Mouse (Mus musculus) liver, embryonic 13.5 days (tissue): ENCODE measurements at regions not wholly inside any gene's neighbourhood (a gene's known extent, or its start where the extent isn't known, plus 50 kb on each side); places are given as distances from the start of the nearest gene placed in this dataset.

Experiments
- ATAC-seq: fragments of 200-750 bp; cut with Nextera tagmentation; 2 replicates; pipeline ENCODE4 v1.8.0; 2017; ENCODE audit warnings: low read depth, mild to moderate bottlenecking, moderate number of reproducible peaks, moderate library complexity
- DNase-seq: peaks from one replicate; pipeline ENCODE4 v3.0.0; 2022
- H3K27ac ChIP-seq: fragments of 300-500 bp; sonication (generic); 2 replicates; pipeline ENCODE4 v1.5.1; 2015; ENCODE audit warnings: moderate library complexity, mild to moderate bottlenecking, inconsistent platforms
- H3K27me3 ChIP-seq: fragments of 300-500 bp; sonication (generic); 2 replicates; pipeline ENCODE4 v1.6.1; 2015; ENCODE audit warnings: mild to moderate bottlenecking, inconsistent platforms
- H3K36me3 ChIP-seq: fragments of 300-500 bp; sonication (generic); 2 replicates; pipeline ENCODE4 v1.6.1; 2015; ENCODE audit warnings: mild to moderate bottlenecking, inconsistent platforms
- H3K4me1 ChIP-seq: fragments of 300-500 bp; sonication (generic); replicated peaks from 2 replicates; pipeline ENCODE4 v1.6.1; 2015; ENCODE audit warnings: inconsistent platforms
- H3K4me2 ChIP-seq: fragments of 300-500 bp; sonication (generic); 2 replicates; pipeline ENCODE4 v1.6.1; 2015; ENCODE audit warnings: inconsistent platforms, mild to moderate bottlenecking, moderate library complexity
- H3K4me3 ChIP-seq: fragments of 300-500 bp; sonication (generic); replicated peaks from 2 replicates; pipeline ENCODE4 v1.5.1; 2015; ENCODE audit warnings: mild to moderate bottlenecking, inconsistent platforms
- H3K9ac ChIP-seq: fragments of 300-500 bp; sonication (generic); 2 replicates; pipeline ENCODE4 v1.6.1; 2015; ENCODE audit warnings: mild to moderate bottlenecking, inconsistent platforms
- H3K9me3 ChIP-seq: fragments of 300-500 bp; sonication (generic); replicated peaks from 2 replicates; pipeline ENCODE4 v1.6.1; 2016; ENCODE audit warnings: inconsistent platforms
- WGBS: fragments of 180-500 bp; shearing (Covaris S2); methylation state at CpG from one replicate; pipeline ENCODE4 v1.1.7; 2015; ENCODE audit not compliant: insufficient replicate concordance; 5-methylcytosine and 5-hydroxymethylcytosine counted together

GRCm38 (mm10) chr2:72777330-72777729, 202.9 kb downstream of the Sp3 start:
- ATAC-seq = no peak

DNA sequence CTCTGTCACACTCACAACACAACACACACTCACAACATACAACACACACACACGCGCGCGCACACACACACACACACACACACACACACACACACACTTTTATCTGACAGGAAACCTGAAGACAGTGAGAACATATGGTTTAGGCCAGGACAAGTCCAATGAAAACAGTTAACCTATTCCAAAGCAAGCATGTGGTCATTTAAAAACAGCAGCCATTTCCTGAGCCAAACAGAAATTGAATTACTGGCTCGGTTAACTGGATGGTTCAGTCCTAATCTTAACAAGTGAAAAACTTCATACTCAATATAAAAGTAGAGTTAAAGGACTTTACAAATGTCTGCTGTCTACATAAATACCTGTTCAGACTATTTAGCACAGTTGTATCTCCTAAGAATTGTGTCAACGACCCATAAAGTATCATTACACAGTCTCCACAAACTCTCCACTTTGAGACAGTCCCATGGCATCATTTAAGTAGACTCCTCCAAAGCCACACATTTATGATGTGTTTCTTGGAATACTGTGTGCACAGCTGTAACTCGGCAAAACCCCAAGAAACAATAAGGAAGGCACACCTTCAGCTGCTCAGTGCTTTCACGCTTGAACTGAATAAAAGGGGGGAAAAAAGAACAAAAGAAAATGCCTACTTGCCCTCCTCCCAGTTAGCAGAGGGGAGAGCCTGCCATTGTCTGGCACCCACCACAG, 202.3 kb downstream of the Sp3 start:
- 77% methylated on average over 8 of the region's 8 CpGs for WGBS
- Histone ChIP-seq H3K4me1 (no peaks in the 10 kb centered on the region), H3K4me2 (no peak overlapping the region), H3K27ac (no peak overlapping the region), H3K9ac (no peak overlapping the region), H3K27me3 (0 out of 2 replicates have a peak, but pooled peaks cover 4% of the 10 kb centered on the region), H3K9me3 (no peaks in the 10 kb centered on the region), H3K36me3 (no peaks in the 10 kb centered on the region), H3K4me3 (no peak overlapping the region)
- ATAC-seq (no peak), DNase-seq (no peak)

More at GRCm38 (mm10) chr2:72777330-72777729, 202.9 kb downstream of the Sp3 start:
- Histone ChIP-seq H3K4me3 (no peak overlapping the region), H3K4me1 (no peaks in the 10 kb centered on the region), H3K4me2 (no peak overlapping the region), H3K9ac (no peak overlapping the region), H3K27me3 (0 out of 2 replicates have a peak, but pooled peaks cover 4% of the 10 kb centered on the region), H3K36me3 (no peaks in the 10 kb centered on the region), H3K27ac (no peak overlapping the region), H3K9me3 (no peaks in the 10 kb centered on the region)
- WGBS = 37% methylated on average over 3 of the region's 3 CpGs
- DNase-seq = no peak

DNA sequence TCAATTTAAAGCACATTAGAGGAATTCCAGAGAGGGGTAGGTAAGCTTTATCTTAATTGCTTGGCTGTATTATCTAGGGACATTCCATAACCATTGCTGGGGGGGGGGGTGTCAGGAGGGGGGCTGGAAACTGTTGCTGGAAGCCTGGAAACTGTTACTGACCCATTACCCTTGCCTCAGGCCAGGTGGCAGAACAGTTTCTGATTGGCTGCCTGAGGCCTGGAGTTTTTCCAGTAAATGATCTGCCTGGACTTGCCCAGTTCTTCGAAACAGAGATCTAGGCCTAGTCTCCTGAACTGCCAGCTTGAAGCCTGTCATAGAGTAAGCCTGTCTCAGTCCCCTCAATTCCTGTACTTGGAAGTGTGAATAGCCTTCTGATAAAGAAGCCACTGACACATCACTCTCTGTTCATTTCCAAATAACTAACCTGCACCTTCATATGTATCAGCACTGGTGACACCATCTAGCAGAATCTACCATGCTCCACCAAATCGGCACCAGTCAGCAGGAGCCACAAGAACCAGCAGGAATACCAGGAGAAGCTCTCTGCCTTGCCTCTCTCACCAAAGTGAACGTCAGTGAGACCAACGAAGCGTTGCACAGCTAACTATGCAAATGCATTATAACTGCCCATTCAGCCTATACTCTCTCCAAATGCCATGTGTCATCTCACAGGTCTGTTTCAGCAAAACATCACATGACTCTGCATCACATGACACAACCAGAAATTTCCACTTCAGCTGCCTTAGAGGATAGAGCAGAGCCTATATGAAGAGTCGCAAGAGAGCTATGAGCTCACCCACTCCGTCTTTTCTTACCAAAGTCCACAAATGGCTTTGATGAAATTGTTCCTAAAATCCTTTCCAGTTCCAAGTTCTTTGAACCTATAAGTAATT, 200.7 kb downstream of the Sp3 start:
- DNase-seq = no peak

DNA sequence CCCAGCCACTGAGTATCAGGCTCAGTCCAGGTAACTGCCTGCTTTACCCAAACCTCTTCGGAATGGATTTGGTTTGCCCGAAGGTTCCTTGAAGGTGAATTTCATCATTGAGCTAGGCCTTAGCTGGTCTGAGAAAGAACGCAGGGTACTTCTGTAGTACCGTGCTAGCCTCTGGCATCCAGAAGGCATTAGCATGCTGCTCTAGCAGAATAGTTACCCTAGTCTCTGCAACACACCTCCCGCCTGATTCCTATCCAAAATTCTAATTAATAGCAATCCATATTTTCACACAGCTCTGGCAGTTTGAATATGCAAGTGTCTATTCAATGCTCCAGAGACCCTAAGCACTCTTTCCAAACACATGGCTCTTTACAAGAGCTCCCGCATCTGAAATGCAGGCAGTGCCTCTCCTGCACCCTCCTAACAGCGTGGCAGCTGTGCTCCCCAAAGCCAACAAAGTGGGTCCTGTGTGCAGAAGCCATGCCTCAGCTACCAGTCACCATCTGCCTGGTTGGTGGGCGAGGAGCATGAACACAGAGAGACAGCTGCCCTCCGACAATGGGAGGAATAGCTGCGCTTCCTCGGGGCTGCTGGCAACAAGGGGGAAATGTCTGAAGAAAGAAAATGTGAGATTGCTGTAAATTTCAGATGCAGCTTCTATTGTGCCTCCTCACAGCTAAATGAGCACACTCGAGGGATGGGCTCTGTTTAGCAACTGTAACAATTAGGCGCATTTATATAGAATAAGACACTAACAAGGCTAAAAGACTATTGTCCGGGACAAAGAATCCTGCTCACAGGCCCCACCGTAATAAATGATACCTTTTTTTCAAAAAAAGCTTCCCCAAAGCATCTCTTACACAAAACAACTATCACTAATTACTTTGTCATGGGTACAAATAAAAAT, 198.6 kb downstream of the Sp3 start:
- Histone ChIP-seq H3K4me2 (no peak overlapping the region), H3K4me3 (no peak overlapping the region), H3K27ac (no peak overlapping the region), H3K36me3 (no peaks in the 10 kb centered on the region), H3K27me3 (0 out of 2 replicates have a peak, but pooled peaks cover 4% of the 10 kb centered on the region), H3K9me3 (no peaks in the 10 kb centered on the region), H3K4me1 (no peaks in the 10 kb centered on the region), H3K9ac (no peak overlapping the region)
- ATAC-seq (no peak), DNase-seq (no peak)
- 74% methylated on average over 15 of the region's 15 CpGs for WGBS

More for the DNA sequence above, 200.7 kb downstream of the Sp3 start:
- Histone ChIP-seq H3K4me2 (no peak overlapping the region), H3K9me3 (no peaks in the 10 kb centered on the region), H3K4me1 (no peaks in the 10 kb centered on the region), H3K27me3 (0 out of 2 replicates have a peak, but pooled peaks cover 4% of the 10 kb centered on the region), H3K9ac (no peak overlapping the region), H3K36me3 (no peaks in the 10 kb centered on the region), H3K4me3 (no peak overlapping the region), H3K27ac (no peak overlapping the region)
- no peak for ATAC-seq
- WGBS = 76% methylated on average over 7 of the region's 7 CpGs

GRCm38 (mm10) chr2:72782355-72782754, 197.9 kb downstream of the Sp3 start:
- WGBS = 69% methylated on average over 7 of the region's 7 CpGs
- Histone ChIP-seq H3K4me3 (no peak overlapping the region), H3K36me3 (no peaks in the 10 kb centered on the region), H3K9me3 (no peaks in the 10 kb centered on the region), H3K9ac (no peak overlapping the region), H3K27ac (no peak overlapping the region), H3K4me2 (no peak overlapping the region), H3K27me3 (0 out of 2 replicates have a peak, but pooled peaks cover 4% of the 10 kb centered on the region), H3K4me1 (no peaks in the 10 kb centered on the region)
- no peak for DNase-seq
- ATAC-seq = no peak

GRCm38 (mm10) chr2:72785365-72786043, 194.7 kb downstream of the Sp3 start:
- Histone ChIP-seq H3K4me3 (no peak overlapping the region), H3K9me3 (no peaks in the 10 kb centered on the region), H3K27ac (peak overlapping the region; percentile 63; the same call in 1 of the 2 replicates), H3K4me1 (no peaks in the 10 kb centered on the region), H3K36me3 (no peaks in the 10 kb centered on the region), H3K4me2 (no peak overlapping the region), H3K9ac (no peak overlapping the region), H3K27me3 (0 out of 2 replicates have a peak, but pooled peaks cover 4% of the 10 kb centered on the region)
- ATAC-seq (peak; percentile 79), DNase-seq (no peak)
- WGBS = 62% methylated on average over 8 of the region's 8 CpGs

DNA sequence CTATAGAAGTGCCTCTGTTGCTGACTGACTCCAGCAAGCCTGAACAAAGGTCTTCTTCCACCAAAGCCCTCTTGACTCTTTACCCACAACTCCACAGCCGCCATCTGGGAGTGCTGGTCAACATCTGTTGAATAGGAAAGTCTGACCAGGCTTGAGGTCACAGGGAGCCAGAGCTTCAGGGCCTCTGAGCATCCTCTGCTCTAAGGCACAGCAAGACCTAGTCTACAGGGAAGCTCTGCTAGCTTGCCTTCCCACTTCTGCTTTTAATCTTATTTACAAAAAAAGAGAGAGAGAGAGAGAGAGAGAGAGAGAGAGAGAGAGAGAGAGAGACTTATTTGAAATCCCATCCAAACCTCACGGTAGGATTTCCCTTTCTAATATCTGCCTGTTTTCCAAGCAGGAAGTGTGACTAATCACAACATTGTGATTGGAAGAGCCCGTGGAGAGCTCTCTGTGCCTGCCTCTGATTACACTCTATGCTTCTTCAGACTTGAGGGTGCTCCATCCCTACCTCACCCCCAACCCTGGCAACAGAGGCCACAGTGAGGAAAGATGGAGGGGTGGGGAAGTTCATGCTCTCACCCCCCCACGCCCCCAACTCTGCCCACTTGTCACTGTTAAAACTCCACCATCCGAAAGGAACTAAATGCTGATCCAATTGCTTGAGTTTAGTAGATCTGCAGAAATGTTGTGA, 194.1 kb downstream of the Sp3 start:
- Histone ChIP-seq H3K9me3 (no peaks in the 10 kb centered on the region), H3K4me1 (no peaks in the 10 kb centered on the region), H3K27me3 (0 out of 2 replicates have a peak, but pooled peaks cover 4% of the 10 kb centered on the region), H3K4me3 (no peak overlapping the region), H3K4me2 (no peak overlapping the region), H3K36me3 (no peaks in the 10 kb centered on the region), H3K9ac (no peak overlapping the region), H3K27ac (peak overlapping the region; percentile 63; the same call in 1 of the 2 replicates)
- DNase-seq (no peak), ATAC-seq (peak; percentile 23; the same call in 1 of the 2 replicates)
- 35% methylated on average over 5 of the region's 5 CpGs for WGBS

GRCm38 (mm10) chr2:72787616-72788015, 192.6 kb downstream of the Sp3 start:
- DNase-seq (no peak), ATAC-seq (no peak)
- H3K27ac ChIP-seq = no peak overlapping the region
- no peak overlapping the region for H3K9ac ChIP-seq
- WGBS = 64% methylated on average over 3 of the region's 3 CpGs
- no peaks in the 10 kb centered on the region for H3K4me1 ChIP-seq
- H3K36me3 ChIP-seq = no peaks in the 10 kb centered on the region
- H3K4me3 ChIP-seq = no peak overlapping the region
- no peak overlapping the region for H3K4me2 ChIP-seq
- no peaks in the 10 kb centered on the region for H3K9me3 ChIP-seq
- H3K27me3 ChIP-seq = no peaks in the 10 kb centered on the region

DNA sequence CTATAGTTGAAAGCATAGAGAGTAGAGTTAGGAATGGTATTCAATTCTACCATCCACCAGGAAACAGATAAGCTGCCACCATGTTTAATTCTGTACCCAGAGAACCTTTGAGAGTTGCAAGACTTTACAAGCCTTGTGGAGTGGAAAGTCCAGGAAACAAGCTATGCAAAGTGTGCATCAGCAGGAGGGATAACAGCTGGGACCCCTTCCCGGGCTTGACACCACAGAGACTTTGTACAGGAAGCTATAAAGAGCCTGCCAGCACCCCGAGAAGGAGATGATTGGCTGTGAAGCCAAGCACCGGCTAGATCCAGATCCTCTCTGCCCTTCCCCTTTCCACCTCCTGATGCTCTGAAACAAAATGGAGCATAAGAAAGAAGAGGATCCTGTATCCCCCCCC, 188.8 kb downstream of the Sp3 start:
- Histone ChIP-seq H3K4me3 (no peak overlapping the region), H3K4me1 (no peaks in the 10 kb centered on the region), H3K36me3 (no peaks in the 10 kb centered on the region), H3K4me2 (no peak overlapping the region), H3K27me3 (peaks cover 2% of the 10 kb centered on the region; the same call in 1 of the 2 replicates), H3K27ac (no peak overlapping the region), H3K9me3 (no peaks in the 10 kb centered on the region), H3K9ac (no peak overlapping the region)
- no peak for ATAC-seq
- 53% methylated on average over 3 of the region's 3 CpGs for whole genome bisulfite sequencing
- no peak for DNase-seq

DNA sequence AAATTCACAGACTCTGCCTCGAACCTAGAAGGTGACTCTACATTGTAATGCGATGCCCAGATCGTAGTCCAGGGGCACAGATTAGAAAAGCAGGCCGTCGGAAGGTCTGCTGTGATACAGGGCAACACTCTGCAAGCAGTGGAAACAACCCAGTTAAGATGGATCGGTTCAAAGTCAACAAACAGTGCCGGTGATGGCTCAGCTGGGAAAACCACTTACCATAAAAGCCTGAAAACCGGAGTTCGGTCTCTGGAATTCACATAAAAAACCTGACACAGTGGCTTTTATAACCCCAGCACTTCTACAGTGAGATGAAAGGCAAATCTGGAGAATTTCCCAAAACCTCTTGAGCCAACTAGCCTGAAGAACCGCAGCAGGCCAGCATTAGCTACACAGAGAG, 186.8 kb downstream of the Sp3 start:
- no peak overlapping the region for H3K27ac ChIP-seq
- H3K9me3 ChIP-seq = no peaks in the 10 kb centered on the region
- ATAC-seq (no peak), DNase-seq (no peak)
- H3K4me1 ChIP-seq = no peaks in the 10 kb centered on the region
- H3K9ac ChIP-seq = no peak overlapping the region
- WGBS = 62% methylated on average over 10 of the region's 10 CpGs
- H3K27me3 ChIP-seq = peaks cover 2% of the 10 kb centered on the region
- no peaks in the 10 kb centered on the region for H3K36me3 ChIP-seq
- no peak overlapping the region for H3K4me2 ChIP-seq
- no peak overlapping the region for H3K4me3 ChIP-seq
